ENCODE assay signal across 9 mouse cellular contexts in the genomic region with DNA sequence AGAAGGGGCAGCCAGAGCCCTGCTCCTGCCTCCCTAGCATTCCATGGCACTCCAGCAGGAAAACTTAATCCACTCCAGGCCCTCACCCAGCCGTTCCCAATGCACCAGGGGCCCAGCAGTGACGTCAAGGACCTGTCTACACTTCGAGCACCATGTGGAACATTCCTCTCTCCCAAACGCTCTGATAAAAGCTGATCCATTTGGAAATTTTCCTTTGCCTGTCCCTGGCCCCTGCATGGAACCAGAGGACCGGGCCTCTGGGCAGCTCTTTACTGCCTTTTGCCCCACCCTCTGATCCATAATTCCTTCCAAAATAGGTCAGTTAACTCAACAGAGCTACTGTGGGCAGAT. TPM values are rescaled to one million over a fixed set of nuclear protein-coding genes. Genes with fewer than 3 reads are reported as not detected.
DNase-seq lines count a peak whose midpoint lies in the region; ATAC-seq and TF ChIP-seq lines count a peak whose summit lies in the region.
"Had no signal": no experiment of that assay in that cellular context is flagged by ENCODE, and none has a peak within 500 bp of the region (broad histone marks: within the 10 kb centered on the region; RNA-seq: fewer than 3 reads in every experiment).

No protein-coding gene starts in this region.

- no peaks in the 10 kb centered on the region for H3K36me3 ChIP-seq in hindbrain, postnatal 0 days (ENCODE audit: insufficient read depth, low read length)
- H3K36me3 ChIP-seq in hindbrain, embryonic 13.5 days: no peaks in the 10 kb centered on the region
- no peaks in the 10 kb centered on the region for H3K36me3 ChIP-seq in neural tube, embryonic 13.5 days
- no peaks in the 10 kb centered on the region for H3K36me3 ChIP-seq in limb, embryonic 13.5 days

- H3K4me3 ChIP-seq in hindbrain, postnatal 0 days (ENCODE audit: low read length): no peak overlapping the region
- H3K4me3 ChIP-seq in hindbrain, embryonic 13.5 days: no peak overlapping the region
- H3K4me3 ChIP-seq in neural tube, embryonic 13.5 days: no peak overlapping the region
- no peak overlapping the region for H3K4me3 ChIP-seq in limb, embryonic 13.5 days
- H3K4me3 ChIP-seq: erythroblast, embryonic 14.5 days had no signal

- no peaks in the 10 kb centered on the region for H3K9me3 ChIP-seq in hindbrain, postnatal 0 days (ENCODE audit: low read length)
- no peaks in the 10 kb centered on the region for H3K9me3 ChIP-seq in hindbrain, embryonic 13.5 days
- H3K9me3 ChIP-seq in neural tube, embryonic 13.5 days: no peaks in the 10 kb centered on the region
- H3K9me3 ChIP-seq in limb, embryonic 13.5 days: no peaks in the 10 kb centered on the region

- TF ChIP-seq CTCF in hindbrain, postnatal 0 days (IDR thresholded peaks at IDR 0.05; ENCODE audit: low read depth): no peak

- DNase-seq in hindbrain, postnatal 0 days (ENCODE audit: low spot score): no peak
- no peak for DNase-seq in neural tube, embryonic 10.5 days (ENCODE audit: extremely low spot score, low spot score)
- DNase-seq in gastrocnemius, postnatal 10 days: no peak

- H3K9ac ChIP-seq in hindbrain, postnatal 0 days (replicated peaks; ENCODE audit: low read length): no peak overlapping the region
- H3K9ac ChIP-seq in hindbrain, embryonic 13.5 days: no peak overlapping the region
- H3K9ac ChIP-seq in neural tube, embryonic 13.5 days: no peak overlapping the region
- no peak overlapping the region; the same call in 1 of the 2 replicates for H3K9ac ChIP-seq in limb, embryonic 13.5 days

- no peak overlapping the region for H3K4me2 ChIP-seq in hindbrain, postnatal 0 days (ENCODE audit: low read depth, low read length)
- no peak overlapping the region for H3K4me2 ChIP-seq in hindbrain, embryonic 13.5 days
- H3K4me2 ChIP-seq in neural tube, embryonic 13.5 days: no peak overlapping the region
- peak overlapping the region; percentile 60; the same call in 1 of the 2 replicates for H3K4me2 ChIP-seq in limb, embryonic 13.5 days (replicated peaks)

- 0 out of 2 replicates have a peak, but pooled peaks cover 7% of the 10 kb centered on the region for H3K4me1 ChIP-seq in hindbrain, postnatal 0 days (ENCODE audit: insufficient read depth, low read length)
- H3K4me1 ChIP-seq in hindbrain, embryonic 13.5 days (replicated peaks): peaks cover 28% of the 10 kb centered on the region
- peaks cover 16% of the 10 kb centered on the region for H3K4me1 ChIP-seq in neural tube, embryonic 13.5 days (replicated peaks)
- peaks cover 9% of the 10 kb centered on the region for H3K4me1 ChIP-seq in limb, embryonic 13.5 days

- 82% methylated on average over 5 of the region's 5 CpGs for WGBS in hindbrain, postnatal 0 days
- 82% methylated on average over 5 of the region's 5 CpGs for WGBS in hindbrain, embryonic 13.5 days
- WGBS in neural tube, embryonic 13.5 days: 74% methylated on average over 5 of the region's 5 CpGs
- 73% methylated on average over 5 of the region's 5 CpGs for WGBS in limb, embryonic 13.5 days

- ATAC-seq in hindbrain, postnatal 0 days: no peak
- no peak; the same call in 1 of the 2 replicates for ATAC-seq in hindbrain, embryonic 13.5 days (ENCODE audit: low FRiP score)
- ATAC-seq in neural tube, embryonic 13.5 days (ENCODE audit: low read depth): peak; percentile 16; the same call in 1 of the 2 replicates
- ATAC-seq in limb, embryonic 13.5 days (ENCODE audit: low FRiP score, low read depth): no peak
- no peak for ATAC-seq in erythroblast, adult 5-6 weeks (replicated peaks; ENCODE audit: low FRiP score, poor library complexity, severe bottlenecking)

- H3K27me3 ChIP-seq in hindbrain, postnatal 0 days (ENCODE audit: insufficient read depth, low read length): no peaks in the 10 kb centered on the region
- H3K27me3 ChIP-seq in hindbrain, embryonic 13.5 days: no peaks in the 10 kb centered on the region
- no peaks in the 10 kb centered on the region for H3K27me3 ChIP-seq in neural tube, embryonic 13.5 days
- H3K27me3 ChIP-seq in limb, embryonic 13.5 days: no peaks in the 10 kb centered on the region

- peak overlapping the region; percentile 9; the same call in 1 of the 2 replicates for H3K27ac ChIP-seq in hindbrain, postnatal 0 days
- H3K27ac ChIP-seq in hindbrain, embryonic 13.5 days: no peak overlapping the region
- H3K27ac ChIP-seq in neural tube, embryonic 13.5 days (replicated peaks): no peak overlapping the region
- no peak overlapping the region for H3K27ac ChIP-seq in limb, embryonic 13.5 days

RNA-seq across cellular contexts. Expression of a gene that starts 15.4 kb away (rescaled TPM):
- total RNA-seq in hindbrain, postnatal 0 days (2014; rRNA removed): 42.1 and 50.8 TPM in 2 replicates
- 10.7 and 11.9 TPM in 2 replicates for polyA plus RNA-seq in hindbrain, postnatal 0 days (2015; fragmentation: Nextera tagmentation; extraction: Ambion mirVana)
- polyA plus RNA-seq in hindbrain, embryonic 13.5 days (2015; fragmentation: Nextera tagmentation; extraction: Ambion mirVana): 17.3 and 18.4 TPM in 2 replicates
- 13.4 and 14.6 TPM in 2 replicates for polyA plus RNA-seq in neural tube, embryonic 13.5 days (2015; fragmentation: Nextera tagmentation; extraction: Ambion mirVana)
- 11.0 and 12.2 TPM in 2 replicates for polyA plus RNA-seq in limb, embryonic 13.5 days (2015; fragmentation: Nextera tagmentation; extraction: Ambion mirVana)
- 4.4 and 12.7 TPM in 2 replicates for total RNA-seq in erythroblast, adult 5-6 weeks (2015; ENCODE audit: low replicate concordance)
- 2.8 and 7.0 TPM in 2 replicates for total RNA-seq in erythroblast, adult 5-6 weeks (2017; ENCODE audit: low replicate concordance)
- 1 to 10 TPM; 7.0 TPM for total RNA-seq in gastrocnemius, postnatal 10 days (2021)

RNA-seq across cellular contexts. Expression of a gene that starts 41.4 kb away (rescaled TPM):
- 0.07 and 0.47 TPM in 2 replicates for total RNA-seq in hindbrain, postnatal 0 days (2014; rRNA removed)
- 0.48 and 0.49 TPM in 2 replicates for polyA plus RNA-seq in hindbrain, postnatal 0 days (2015; fragmentation: Nextera tagmentation; extraction: Ambion mirVana)
- 0.30 and 0.49 TPM in 2 replicates for polyA plus RNA-seq in hindbrain, embryonic 13.5 days (2015; fragmentation: Nextera tagmentation; extraction: Ambion mirVana)
- polyA plus RNA-seq in neural tube, embryonic 13.5 days (2015; fragmentation: Nextera tagmentation; extraction: Ambion mirVana): 0.45 and 0.60 TPM in 2 replicates
- 0.25 and 0.37 TPM in 2 replicates for polyA plus RNA-seq in limb, embryonic 13.5 days (2015; fragmentation: Nextera tagmentation; extraction: Ambion mirVana)
- 4.8 and 5.0 TPM in 2 replicates for total RNA-seq in erythroblast, adult 5-6 weeks (2015; ENCODE audit: low replicate concordance)
- total RNA-seq in erythroblast, adult 5-6 weeks (2017; ENCODE audit: low replicate concordance): 11.2 and 20.9 TPM in 2 replicates
- total RNA-seq in gastrocnemius, postnatal 10 days (2021): under 1 TPM; 0.21 to 0.27 TPM
- polyA plus RNA-seq: CD4-positive, CD25-positive, alpha-beta regulatory T cell, adult 4 months had no signal
